Comparison of ENCODE assay signal across 14 mouse cellular contexts in genomic region chr6:61522108-61522507, GRCm38 (mm10).
"Had no signal": no experiment of that assay in that cellular context is flagged by ENCODE, and none has a peak within 500 bp of the region (broad histone marks: within the 10 kb centered on the region; RNA-seq: fewer than 3 reads in every experiment).

No protein-coding gene starts in this region.

- DNase-seq: kidney, adult 8-10 months; kidney, postnatal 4 days; left cerebral cortex, postnatal 4 days; lung, embryonic 14.5 days; lung, postnatal 10 days; lung, postnatal 4 days; thymus, postnatal 4 days had no signal

- ATAC-seq: intestine, postnatal 0 days; liver, embryonic 12.5 days had no signal

- H3K4me2 ChIP-seq: limb, embryonic 15.5 days; liver, embryonic 12.5 days; lung, embryonic 14.5 days; midbrain, embryonic 12.5 days had no signal

- H3K9me3 ChIP-seq: limb, embryonic 15.5 days; liver, embryonic 12.5 days; midbrain, embryonic 12.5 days had no signal

- H3K36me3 ChIP-seq: limb, embryonic 15.5 days; liver, embryonic 12.5 days; midbrain, embryonic 12.5 days had no signal

- H3K27me3 ChIP-seq: limb, embryonic 15.5 days; liver, embryonic 12.5 days; midbrain, embryonic 12.5 days had no signal

- H3K4me1 ChIP-seq: liver, embryonic 12.5 days; midbrain, embryonic 12.5 days had no signal

- H3K4me3 ChIP-seq: layer of hippocampus, adult 2 months; limb, embryonic 15.5 days; liver, embryonic 12.5 days; midbrain, embryonic 12.5 days had no signal

- H3K9ac ChIP-seq: limb, embryonic 15.5 days; liver, embryonic 12.5 days; lung, embryonic 14.5 days; midbrain, embryonic 12.5 days had no signal

- H3K27ac ChIP-seq: kidney, postnatal 0 days; layer of hippocampus, adult 2 months; limb, embryonic 15.5 days; liver, embryonic 12.5 days; midbrain, embryonic 12.5 days; stomach, postnatal 0 days had no signal
